Mouse (Mus musculus) heart, embryonic 14.5 days (tissue): Measurements from ENCODE around the gene Fgr. TPM values are rescaled to one million over a fixed set of nuclear protein-coding genes. Genes with fewer than 3 reads are reported as not detected.
A peak's percentile ranks its signal among the peaks of the same experiment; 100 is the strongest.

Experiments
- ATAC-seq: fragments of 200-750 bp; cut with Nextera tagmentation; 2 replicates; pipeline ENCODE4 v1.8.0; 2017; ENCODE audit warnings: low read depth, moderate TSS enrichment; ENCODE audit not compliant: insufficient number of reproducible peaks, insufficient read depth, low FRiP score
- H3K27ac ChIP-seq, 2 experiments: fragments of 200-500 bp in 1 of 2; fragments of 300-500 bp in 1 of 2; sonication (generic) in 1 of 2; replicated peaks in 1 of 2; 2 replicates each; pipeline ENCODE4 v1.5.1; 2012 to 2014; ENCODE audit warnings: low read depth in 2 of 2, low read length in 2 of 2, control low read depth in 1 of 2, mild to moderate bottlenecking in 1 of 2, mixed read lengths in 1 of 2; ENCODE audit not compliant: control insufficient read depth in 1 of 2, insufficient read depth in 1 of 2
- H3K27me3 ChIP-seq: fragments of 300-500 bp; sonication (generic); 2 replicates; pipeline ENCODE4 v1.6.1; 2014; ENCODE audit warnings: mild to moderate bottlenecking, low read length, control low read depth; ENCODE audit not compliant: control insufficient read depth, insufficient read depth
- H3K36me3 ChIP-seq: fragments of 300-500 bp; sonication (generic); 2 replicates; pipeline ENCODE4 v1.6.1; 2014; ENCODE audit warnings: mild to moderate bottlenecking, control low read depth, low read length, mixed read lengths; ENCODE audit not compliant: control insufficient read depth, insufficient read depth
- H3K4me1 ChIP-seq, 2 experiments: fragments of 200-500 bp in 1 of 2; fragments of 300-500 bp in 1 of 2; sonication (generic) in 1 of 2; 2 replicates each; pipeline ENCODE4 v1.6.1; 2012 to 2014; ENCODE audit warnings: low read length in 2 of 2, control low read depth in 1 of 2, mixed read lengths in 1 of 2; ENCODE audit not compliant: control insufficient read depth in 2 of 2, insufficient read depth in 2 of 2
- H3K4me2 ChIP-seq: fragments of 300-500 bp; sonication (generic); 2 replicates; pipeline ENCODE4 v1.6.1; 2014; ENCODE audit warnings: mild to moderate bottlenecking, low read length
- H3K4me3 ChIP-seq, 2 experiments: fragments of 200-500 bp in 1 of 2; fragments of 300-500 bp in 1 of 2; sonication (generic) in 1 of 2; 2 replicates each; pipeline ENCODE4 v1.5.1; 2012 to 2014; ENCODE audit warnings: low read length in 2 of 2, mild to moderate bottlenecking in 2 of 2, control low read depth in 1 of 2, low read depth in 1 of 2, moderate library complexity in 1 of 2; ENCODE audit not compliant: control insufficient read depth in 1 of 2, insufficient read depth in 1 of 2
- H3K9ac ChIP-seq: fragments of 300-500 bp; sonication (generic); 2 replicates; pipeline ENCODE4 v1.6.1; 2014; ENCODE audit warnings: mild to moderate bottlenecking, low read length
- H3K9me3 ChIP-seq: fragments of 300-500 bp; sonication (generic); 2 replicates; pipeline ENCODE4 v1.6.1; 2016; ENCODE audit warnings: low read length, control low read depth; ENCODE audit not compliant: control insufficient read depth
- WGBS: fragments of 180-500 bp; shearing (Covaris S2); extraction: QIAGEN DNeasy Blood & Tissue Kit; methylation state at CpG from one replicate; pipeline ENCODE4 v1.1.7; 2014; 5-methylcytosine and 5-hydroxymethylcytosine counted together
- polyA plus RNA-seq: library from polyadenylated mRNA; unstranded; fragments of >200 nt; fragmentation: Nextera tagmentation; extraction: Ambion mirVana; gene quantifications from 2 replicates; pipeline ENCODE4 v1.2.1, GENCODE M21; 2014

The Fgr gene
- polyA plus RNA-seq, 1 experiment from 2014 or later, result 0.18 TPM

DNA sequence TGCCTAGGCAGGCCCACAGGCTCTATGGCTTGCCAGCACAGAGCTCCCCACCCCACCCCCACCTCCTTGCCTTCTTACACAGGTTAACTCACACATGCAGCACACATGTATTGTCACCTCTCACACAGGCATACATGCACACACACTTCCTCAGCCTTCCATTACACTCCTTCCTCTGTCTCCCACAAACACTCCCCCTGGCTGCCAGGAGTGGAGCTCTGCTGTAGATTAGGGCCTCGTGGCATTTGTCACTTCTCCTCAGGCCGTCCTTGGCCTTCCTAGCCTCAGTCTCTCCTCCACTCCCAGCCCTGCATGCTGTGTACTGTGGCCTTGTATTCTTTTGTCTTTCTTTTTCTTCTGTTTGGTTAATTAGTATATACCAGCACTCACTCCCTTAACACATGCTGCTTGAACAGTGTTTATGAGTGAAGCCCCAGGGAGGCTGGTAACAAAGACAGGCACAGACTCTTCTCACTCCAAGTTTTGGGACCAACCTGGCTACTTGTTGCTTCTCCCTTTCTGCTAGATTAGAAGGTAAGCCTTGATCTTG is 53.0 kb downstream of the Fgr start:
- no peak for ATAC-seq
- Histone ChIP-seq H3K4me3 (no peak overlapping the region), H3K27me3 (no peaks in the 10 kb centered on the region), H3K4me2 (no peak overlapping the region), H3K27ac (peak overlapping the region in 1 of 2 experiments; percentile 79; a peak in 1 of 4 replicates), H3K36me3 (peaks cover 16% of the 10 kb centered on the region), H3K9me3 (no peaks in the 10 kb centered on the region), H3K9ac (peak overlapping the region; percentile 54), H3K4me1 (peaks cover 54 to 78% of the 10 kb centered on the region in 2 experiments)
- 2% methylated on average over 2 of the region's 2 CpGs for WGBS

DNA sequence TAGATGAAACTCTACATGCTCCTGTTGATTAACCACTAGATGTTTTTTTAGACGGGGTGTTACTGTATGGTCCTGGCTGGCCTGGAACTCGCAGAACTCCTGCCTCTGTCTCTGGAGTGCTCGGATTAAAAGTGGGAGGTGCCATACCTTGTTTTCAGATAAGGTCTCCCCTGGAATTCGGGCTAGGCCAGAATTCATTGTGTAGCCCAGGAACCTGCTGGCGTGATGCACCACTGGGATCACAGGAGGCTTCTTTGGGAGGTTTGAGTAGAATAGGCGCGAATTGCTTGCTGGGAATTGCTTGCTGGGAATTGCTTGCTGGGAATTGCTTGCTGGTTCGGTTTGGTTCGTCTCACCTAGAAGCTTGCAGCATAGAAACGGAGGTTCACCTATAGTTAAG is 53.8 kb downstream of the Fgr start:
- H3K36me3 ChIP-seq, result peaks cover 21% of the 10 kb centered on the region
- no peaks in the 10 kb centered on the region for H3K9me3 ChIP-seq
- no peak for ATAC-seq
- WGBS, result 43% methylated on average over 10 of the region's 10 CpGs
- H3K4me1 ChIP-seq, result peaks cover 47 to 70% of the 10 kb centered on the region in 2 experiments
- H3K4me2 ChIP-seq, result no peak overlapping the region
- H3K9ac ChIP-seq, result 0 out of 2 replicates have a peak overlapping the region, but pooled peaks have one; percentile 9
- H3K27me3 ChIP-seq, result no peaks in the 10 kb centered on the region
- no peak overlapping the region for H3K4me3 ChIP-seq
- peak overlapping the region in 1 of 2 experiments; percentile 79; a peak in 1 of 4 replicates for H3K27ac ChIP-seq

GRCm38 (mm10) chr4:133028193-133028592 is 54.3 kb downstream of the Fgr start:
- peaks cover 21% of the 10 kb centered on the region for H3K36me3 ChIP-seq
- 67% methylated on average over 6 of the region's 6 CpGs for WGBS
- H3K4me2 ChIP-seq, result no peak overlapping the region
- H3K9ac ChIP-seq, result 0 out of 2 replicates have a peak overlapping the region, but pooled peaks have one; percentile 9
- H3K27ac ChIP-seq, result 0 out of 4 replicates have a peak overlapping the region, but pooled peaks of 1 of the 2 experiments have one; percentile 11
- no peak for ATAC-seq
- no peak overlapping the region for H3K4me3 ChIP-seq
- peaks cover 43 to 65% of the 10 kb centered on the region in 2 experiments for H3K4me1 ChIP-seq
- H3K27me3 ChIP-seq, result no peaks in the 10 kb centered on the region
- no peaks in the 10 kb centered on the region for H3K9me3 ChIP-seq

DNA sequence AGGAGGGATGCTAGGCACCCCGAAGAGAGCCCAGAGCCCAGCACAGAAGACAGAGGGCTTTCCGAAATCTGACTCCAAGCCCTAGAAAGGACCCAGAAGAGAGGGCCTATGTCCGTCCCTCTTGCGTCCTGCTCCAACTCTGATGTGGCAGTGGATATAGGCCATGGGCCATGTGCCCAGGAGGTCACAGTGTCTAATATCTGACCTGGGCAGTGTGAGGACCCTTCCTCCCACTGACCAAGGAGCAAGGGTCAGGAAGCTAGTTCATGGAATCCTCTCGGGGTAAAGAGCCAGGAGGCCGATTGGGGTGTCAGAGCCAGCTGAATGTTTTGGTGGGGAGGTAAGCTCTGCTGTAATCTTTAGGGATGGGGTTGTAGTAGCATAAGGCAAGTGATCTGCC is 55.0 kb downstream of the Fgr start:
- Histone ChIP-seq H3K4me3 (no peak overlapping the region), H3K36me3 (peaks cover 21% of the 10 kb centered on the region), H3K9ac (no peak overlapping the region), H3K27ac (no peak overlapping the region), H3K9me3 (no peaks in the 10 kb centered on the region), H3K4me1 (peaks cover 37 to 58% of the 10 kb centered on the region in 2 experiments), H3K4me2 (no peak overlapping the region), H3K27me3 (no peaks in the 10 kb centered on the region)
- no peak for ATAC-seq
- WGBS, result 83% methylated on average over 6 of the region's 6 CpGs

DNA sequence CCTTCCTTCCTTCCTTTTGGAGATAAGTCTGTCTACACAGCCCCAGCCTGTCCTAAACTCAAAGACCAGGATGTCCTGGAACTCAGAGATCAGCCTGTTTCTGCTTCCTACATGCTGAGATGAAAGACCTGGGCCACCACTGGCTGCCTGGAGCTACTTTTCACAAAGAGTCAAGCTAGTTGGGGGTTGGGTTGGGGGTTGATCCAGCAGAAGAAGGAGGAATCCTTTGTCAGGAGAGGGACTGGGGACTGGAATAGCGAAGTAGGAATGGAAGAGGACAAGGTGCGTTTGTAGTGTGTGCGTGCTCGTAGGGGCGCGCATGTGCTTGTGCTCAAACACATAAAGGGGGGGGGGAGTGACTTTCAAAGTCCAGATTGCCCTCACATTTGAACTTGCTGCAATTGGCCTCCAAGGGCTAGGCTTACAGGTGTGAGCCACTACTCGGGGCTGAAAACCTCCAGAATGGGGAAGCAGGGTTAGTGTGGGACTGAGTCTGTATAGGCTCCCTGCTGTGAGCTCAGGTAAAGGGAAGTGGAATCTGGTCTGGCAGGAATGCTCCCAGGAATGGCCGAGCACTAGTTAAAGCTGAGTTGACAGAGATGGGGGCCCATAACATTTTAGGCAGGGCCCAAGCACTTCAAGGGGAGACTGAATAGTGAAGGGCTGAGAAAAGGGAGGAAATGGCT is 58.7 kb downstream of the Fgr start:
- WGBS, result 92% methylated on average over 8 of the region's 8 CpGs
- Histone ChIP-seq H3K4me1 (peaks cover 32 to 57% of the 10 kb centered on the region in 2 experiments), H3K4me3 (no peak overlapping the region)

GRCm38 (mm10) chr4:133034478-133034877 is 60.6 kb downstream of the Fgr start:
- Histone ChIP-seq H3K4me1 (peaks cover 24 to 52% of the 10 kb centered on the region in 2 experiments), H3K27me3 (no peaks in the 10 kb centered on the region), H3K4me3 (no peak overlapping the region), H3K9me3 (no peaks in the 10 kb centered on the region), H3K9ac (peak overlapping the region; percentile 28; the same call in 1 of the 2 replicates), H3K36me3 (peaks cover 10% of the 10 kb centered on the region; the same call in 1 of the 2 replicates), H3K27ac (peak overlapping the region in 1 of 2 experiments; percentile 65; a peak in 2 of 4 replicates), H3K4me2 (no peak overlapping the region)
- ATAC-seq, result no peak
- WGBS, result 45% methylated on average over 10 of the region's 10 CpGs

More for the DNA sequence above, 58.7 kb downstream of the Fgr start:
- Histone ChIP-seq H3K27me3 (no peaks in the 10 kb centered on the region), H3K27ac (no peak overlapping the region), H3K4me2 (no peak overlapping the region), H3K36me3 (peaks cover 13% of the 10 kb centered on the region; the same call in 1 of the 2 replicates), H3K9ac (no peak overlapping the region), H3K9me3 (no peaks in the 10 kb centered on the region)
- no peak for ATAC-seq

GRCm38 (mm10) chr4:133035446-133035845 is 61.6 kb downstream of the Fgr start:
- Histone ChIP-seq H3K9ac (peak overlapping the region; percentile 12; the same call in 1 of the 2 replicates), H3K27me3 (no peaks in the 10 kb centered on the region), H3K36me3 (0 out of 2 replicates have a peak, but pooled peaks cover 4% of the 10 kb centered on the region), H3K27ac (peak overlapping the region; percentile 55 to 65), H3K4me2 (no peak overlapping the region), H3K4me3 (no peak overlapping the region), H3K9me3 (no peaks in the 10 kb centered on the region), H3K4me1 (peaks cover 26 to 49% of the 10 kb centered on the region in 2 experiments)
- ATAC-seq, result no peak
- 62% methylated on average over 1 of the region's 1 CpGs for WGBS
